8 mouse cellular contexts compared by ENCODE assay signal in the genomic region with DNA sequence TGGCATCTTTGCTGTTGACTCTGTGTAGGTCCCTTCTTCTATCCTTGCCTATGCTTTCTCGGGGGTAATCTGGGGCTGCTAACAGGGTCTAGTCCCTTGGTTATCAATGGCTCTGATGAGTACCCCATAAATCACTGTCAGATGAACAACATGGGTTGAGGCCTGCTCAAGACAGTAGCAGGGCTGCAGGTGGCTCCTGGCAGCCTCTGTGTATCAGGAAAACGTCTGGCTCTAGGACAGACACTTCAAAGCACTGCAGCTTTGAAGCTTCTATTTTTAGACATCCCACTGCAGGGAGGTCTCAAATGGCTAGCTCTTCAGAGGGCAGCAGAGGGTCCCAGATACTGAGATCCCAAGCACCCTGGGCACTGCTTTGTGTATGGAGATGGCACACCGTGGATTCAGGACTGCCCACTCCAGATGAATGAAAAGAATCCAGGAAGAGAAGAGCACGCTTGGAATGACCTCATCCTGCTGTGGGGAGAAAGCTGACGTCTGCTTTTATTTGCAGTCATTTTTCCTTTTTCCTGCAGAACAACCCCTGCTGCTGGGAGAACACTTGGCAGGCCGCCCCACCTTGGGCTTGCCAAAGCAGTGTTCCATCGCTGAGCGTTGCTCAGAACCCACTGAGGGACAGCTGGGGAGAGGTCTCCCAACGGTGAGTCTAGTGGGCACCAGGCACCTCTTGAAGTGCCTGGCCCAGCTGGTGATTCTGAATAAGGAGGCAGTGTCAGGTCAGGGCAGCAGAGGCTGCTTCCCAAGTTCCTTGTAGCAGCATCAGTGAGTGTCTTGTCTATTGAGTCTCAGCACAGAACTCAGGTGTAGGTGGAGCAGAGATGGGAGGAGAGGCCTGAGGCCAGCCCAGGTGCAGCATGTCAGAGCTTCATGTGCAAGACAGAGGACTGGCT. TPM values are rescaled to one million over a fixed set of nuclear protein-coding genes. Genes with fewer than 3 reads are reported as not detected.
DNase-seq lines count a peak whose midpoint lies in the region; ATAC-seq and TF ChIP-seq lines count a peak whose summit lies in the region.

No protein-coding gene starts in this region.

- TF ChIP-seq CTCF in stomach, postnatal 0 days (IDR thresholded peaks at IDR 0.05; ENCODE audit: low read depth) = no peak

- no peak overlapping the region for H3K4me2 ChIP-seq in forebrain, embryonic 11.5 days (ENCODE audit: low read depth, low read length, severe bottlenecking)
- H3K4me2 ChIP-seq in intestine, embryonic 16.5 days (ENCODE audit: low read depth, low read length) = no peak overlapping the region
- H3K4me2 ChIP-seq in stomach, postnatal 0 days (replicated peaks; ENCODE audit: low read depth) = no peak overlapping the region

- 63% methylated on average over 9 of the region's 9 CpGs for WGBS in forebrain, embryonic 11.5 days
- WGBS in forebrain, embryonic 10.5 days = 73% methylated on average over 9 of the region's 9 CpGs
- WGBS in intestine, embryonic 16.5 days = 31% methylated on average over 9 of the region's 9 CpGs
- 20% methylated on average over 9 of the region's 9 CpGs for WGBS in stomach, postnatal 0 days

- H3K9me3 ChIP-seq in forebrain, embryonic 11.5 days (ENCODE audit: control insufficient read depth, low read length) = no peaks in the 10 kb centered on the region
- no peaks in the 10 kb centered on the region for H3K9me3 ChIP-seq in forebrain, embryonic 10.5 days
- no peaks in the 10 kb centered on the region for H3K9me3 ChIP-seq in intestine, embryonic 16.5 days (ENCODE audit: control insufficient read depth, low read length)
- no peaks in the 10 kb centered on the region for H3K9me3 ChIP-seq in stomach, postnatal 0 days (ENCODE audit: control insufficient read depth, low read length)

- H3K27ac ChIP-seq in forebrain, embryonic 11.5 days (ENCODE audit: low read depth, low read length) = no peak overlapping the region
- H3K27ac ChIP-seq in forebrain, embryonic 10.5 days = no peak overlapping the region
- H3K27ac ChIP-seq in intestine, embryonic 16.5 days (ENCODE audit: low read length) = no peak overlapping the region
- H3K27ac ChIP-seq in stomach, postnatal 0 days (replicated peaks) = peak overlapping the region; percentile 63

- H3K27me3 ChIP-seq in forebrain, embryonic 11.5 days (ENCODE audit: control insufficient read depth, insufficient read depth, low read length) = no peaks in the 10 kb centered on the region
- H3K27me3 ChIP-seq in forebrain, embryonic 10.5 days (ENCODE audit: poor library complexity, severe bottlenecking) = no peaks in the 10 kb centered on the region
- H3K27me3 ChIP-seq in intestine, embryonic 16.5 days (replicated peaks; ENCODE audit: control insufficient read depth, insufficient read depth, low read length) = no peaks in the 10 kb centered on the region
- H3K27me3 ChIP-seq in stomach, postnatal 0 days (ENCODE audit: control insufficient read depth, insufficient read depth, low read length) = no peaks in the 10 kb centered on the region

- H3K36me3 ChIP-seq in forebrain, embryonic 11.5 days (ENCODE audit: control insufficient read depth, insufficient read depth, low read length) = no peaks in the 10 kb centered on the region
- H3K36me3 ChIP-seq in forebrain, embryonic 10.5 days (replicated peaks) = no peaks in the 10 kb centered on the region
- no peaks in the 10 kb centered on the region for H3K36me3 ChIP-seq in intestine, embryonic 16.5 days (ENCODE audit: control insufficient read depth, insufficient read depth, low read length)
- no peaks in the 10 kb centered on the region for H3K36me3 ChIP-seq in stomach, postnatal 0 days (ENCODE audit: control insufficient read depth, insufficient read depth, low read length)

- no peak overlapping the region for H3K4me3 ChIP-seq in forebrain, embryonic 11.5 days (ENCODE audit: low read depth, low read length)
- no peak overlapping the region for H3K4me3 ChIP-seq in forebrain, embryonic 10.5 days
- H3K4me3 ChIP-seq in intestine, embryonic 16.5 days (ENCODE audit: low read length) = no peak overlapping the region
- H3K4me3 ChIP-seq in stomach, postnatal 0 days (ENCODE audit: low read depth, low read length) = no peak overlapping the region

- H3K9ac ChIP-seq in forebrain, embryonic 11.5 days (ENCODE audit: low read length) = no peak overlapping the region
- H3K9ac ChIP-seq in intestine, embryonic 16.5 days (ENCODE audit: low read depth, low read length) = no peak overlapping the region
- peak overlapping the region; percentile 13; the same call in 1 of the 2 replicates for H3K9ac ChIP-seq in stomach, postnatal 0 days (ENCODE audit: low read length)

- intact Hi-C loops in left cerebral cortex, postnatal 4 days (cut with DNase I) = no loop called here

- no peak for TF ChIP-seq EP300 in stomach, postnatal 0 days (optimal IDR thresholded peaks at IDR 0.05)

- peak; percentile 44 for DNase-seq in forebrain, embryonic 11.5 days (ENCODE audit: low spot score)
- DNase-seq in forebrain, embryonic 10.5 days (ENCODE audit: extremely low spot score, low spot score) = no peak
- DNase-seq in adrenal gland, postnatal 25 days = peak; percentile 80
- peak; percentile 6 to 37 for DNase-seq in frontal cortex, postnatal 25 days (ENCODE audit: low spot score in 2 of 2)
- DNase-seq in left cerebral cortex, postnatal 4 days = peak; percentile 88
- DNase-seq in stomach, postnatal 0 days (ENCODE audit: low spot score) = peak; percentile 52
- DNase-seq in spleen, postnatal 14 days (ENCODE audit: low spot score in 2 of 2) = no peak

- H3K4me1 ChIP-seq in forebrain, embryonic 11.5 days (replicated peaks; ENCODE audit: control insufficient read depth, insufficient read depth, low read length) = no peaks in the 10 kb centered on the region
- H3K4me1 ChIP-seq in forebrain, embryonic 10.5 days = 0 out of 2 replicates have a peak, but pooled peaks cover 3% of the 10 kb centered on the region
- peaks cover 11% of the 10 kb centered on the region for H3K4me1 ChIP-seq in intestine, embryonic 16.5 days (ENCODE audit: control insufficient read depth, insufficient read depth, low read length)
- peaks cover 4% of the 10 kb centered on the region; the same call in 1 of the 2 replicates for H3K4me1 ChIP-seq in stomach, postnatal 0 days (replicated peaks; ENCODE audit: control insufficient read depth, insufficient read depth)

- ATAC-seq in forebrain, embryonic 11.5 days (replicated peaks; ENCODE audit: low FRiP score) = no peak
- ATAC-seq in intestine, embryonic 16.5 days = peak; percentile 71
- peak; percentile 31 for ATAC-seq in stomach, postnatal 0 days (ENCODE audit: low FRiP score, low TSS enrichment)

RNA-seq across cellular contexts. Expression of a gene that starts 54.0 kb away (rescaled TPM):
- 1.9 and 2.3 TPM in 2 replicates for polyA plus RNA-seq in forebrain, embryonic 11.5 days (2014; fragmentation: Nextera tagmentation; extraction: Ambion mirVana)
- polyA plus RNA-seq in forebrain, embryonic 10.5 days (2016; fragmentation: Nextera tagmentation; extraction: Ambion mirVana) = 2.3 and 2.6 TPM in 2 replicates
- 13.2 and 14.6 TPM in 2 replicates for total RNA-seq in adrenal gland, postnatal 25 days (2021)
- polyA plus RNA-seq in intestine, embryonic 16.5 days (2015; fragmentation: Nextera tagmentation; extraction: Ambion mirVana) = 2.8 TPM in 2 replicates
- total RNA-seq in left cerebral cortex, postnatal 4 days (2021) = 1 to 10 TPM; 1.9 to 2.6 TPM
- 4.6 and 5.5 TPM in 2 replicates for polyA plus RNA-seq in stomach, postnatal 0 days (2015; fragmentation: Nextera tagmentation; extraction: Ambion mirVana)

Comparison
In these comparisons a context has a peak if more than half of its experiments do, and no peak if none do; other contexts are left out.
1. DNase-seq: peak in forebrain, embryonic 11.5 days (single experiment), adrenal gland, postnatal 25 days (single experiment), frontal cortex, postnatal 25 days (2 of 2), left cerebral cortex, postnatal 4 days (single experiment) and stomach, postnatal 0 days (single experiment); none in forebrain, embryonic 10.5 days (single experiment) and spleen, postnatal 14 days (0 of 2).